8 mouse cellular contexts compared by ENCODE assay signal in genomic region chr2:131509671-131510313, GRCm38 (mm10). TPM values are rescaled to one million over a fixed set of nuclear protein-coding genes. Genes with fewer than 3 reads are reported as not detected.
DNase-seq lines count a peak whose midpoint lies in the region; ATAC-seq and TF ChIP-seq lines count a peak whose summit lies in the region.

No protein-coding gene starts in this region.

- H3K4me2 ChIP-seq in embryonic facial prominence, embryonic 11.5 days (ENCODE audit: low read depth, low read length): peak overlapping the region; percentile 45
- H3K4me2 ChIP-seq in midbrain, embryonic 16.5 days (ENCODE audit: low read length): peak overlapping the region; percentile 40
- peak overlapping the region; percentile 46 for H3K4me2 ChIP-seq in stomach, embryonic 14.5 days (replicated peaks; ENCODE audit: low read depth, low read length)

- peak; percentile 93 for TF ChIP-seq CTCF in heart, adult 2 months (IDR thresholded peaks at IDR 0.05)

- 18% methylated on average over 17 of the region's 17 CpGs for WGBS in embryonic facial prominence, embryonic 11.5 days
- WGBS in heart, adult 2 months: 10% methylated on average over 17 of the region's 17 CpGs
- 23% methylated on average over 17 of the region's 17 CpGs for WGBS in midbrain, embryonic 16.5 days
- 15% methylated on average over 17 of the region's 17 CpGs for WGBS in stomach, embryonic 14.5 days

- peak overlapping the region; percentile 22; the same call in 1 of the 2 replicates for H3K9ac ChIP-seq in embryonic facial prominence, embryonic 11.5 days (replicated peaks; ENCODE audit: low read length)
- H3K9ac ChIP-seq in heart, adult 2 months (ENCODE audit: low read depth, low read length): peak overlapping the region; percentile 7
- no peak overlapping the region for H3K9ac ChIP-seq in midbrain, embryonic 16.5 days (ENCODE audit: low read depth, low read length)
- H3K9ac ChIP-seq in stomach, embryonic 14.5 days (replicated peaks; ENCODE audit: low read depth, low read length): no peak overlapping the region

- no peak overlapping the region for H3K27ac ChIP-seq in embryonic facial prominence, embryonic 11.5 days (replicated peaks; ENCODE audit: low read depth, low read length)
- H3K27ac ChIP-seq in heart, adult 2 months: peak overlapping the region; percentile 54
- no peak overlapping the region for H3K27ac ChIP-seq in midbrain, embryonic 16.5 days (ENCODE audit: low read length)
- H3K27ac ChIP-seq in stomach, embryonic 14.5 days (ENCODE audit: low read length): no peak overlapping the region

- DNase-seq in B cell, adult 2 months: peak; percentile 72 to 74
- DNase-seq in adrenal gland, adult 2 months: peak; percentile 67
- peak; percentile 90 for DNase-seq in embryonic facial prominence, embryonic 11.5 days (ENCODE audit: low spot score)
- peak; percentile 68 to 82 for DNase-seq in heart, adult 2 months
- DNase-seq in kidney, adult 11 months: peak; percentile 18
- DNase-seq in liver: peak; percentile 70

- H3K27me3 ChIP-seq in embryonic facial prominence, embryonic 11.5 days (ENCODE audit: control insufficient read depth, insufficient read depth, low read length): no peaks in the 10 kb centered on the region
- no peaks in the 10 kb centered on the region for H3K27me3 ChIP-seq in heart, adult 2 months (ENCODE audit: control insufficient read depth, insufficient read depth, low read length)
- no peaks in the 10 kb centered on the region for H3K27me3 ChIP-seq in midbrain, embryonic 16.5 days (ENCODE audit: control insufficient read depth, insufficient read depth, low read depth, low read length)
- H3K27me3 ChIP-seq in stomach, embryonic 14.5 days (ENCODE audit: control insufficient read depth, insufficient read depth, low read length): no peaks in the 10 kb centered on the region

- H3K9me3 ChIP-seq in embryonic facial prominence, embryonic 11.5 days (replicated peaks; ENCODE audit: control insufficient read depth, low read length): no peaks in the 10 kb centered on the region
- no peaks in the 10 kb centered on the region for H3K9me3 ChIP-seq in midbrain, embryonic 16.5 days (replicated peaks; ENCODE audit: control insufficient read depth, low read length, poor library complexity, severe bottlenecking)
- H3K9me3 ChIP-seq in stomach, embryonic 14.5 days (ENCODE audit: control insufficient read depth, low read depth, low read length): no peaks in the 10 kb centered on the region

- no peaks in the 10 kb centered on the region for H3K36me3 ChIP-seq in embryonic facial prominence, embryonic 11.5 days (replicated peaks; ENCODE audit: control insufficient read depth, insufficient read depth, low read depth, low read length)
- H3K36me3 ChIP-seq in heart, adult 2 months (ENCODE audit: control insufficient read depth, insufficient read depth, low read length): no peaks in the 10 kb centered on the region
- H3K36me3 ChIP-seq in midbrain, embryonic 16.5 days (ENCODE audit: control insufficient read depth, insufficient read depth, low read length): no peaks in the 10 kb centered on the region
- H3K36me3 ChIP-seq in stomach, embryonic 14.5 days (ENCODE audit: control insufficient read depth, insufficient read depth, low read length): no peaks in the 10 kb centered on the region

- ATAC-seq in embryonic facial prominence, embryonic 11.5 days (replicated peaks; ENCODE audit: insufficient number of reproducible peaks, low FRiP score, low TSS enrichment, low read depth): 0 out of 2 replicates have a peak, but pooled peaks have one; percentile 14
- peak; percentile 19; the same call in 1 of the 2 replicates for ATAC-seq in midbrain, embryonic 16.5 days
- ATAC-seq in stomach, embryonic 14.5 days (ENCODE audit: insufficient number of reproducible peaks, insufficient read depth, low FRiP score, low read depth): peak; percentile 15; the same call in 1 of the 2 replicates

- peaks cover 14% of the 10 kb centered on the region for H3K4me1 ChIP-seq in embryonic facial prominence, embryonic 11.5 days (ENCODE audit: control insufficient read depth, insufficient read depth, low read length)
- peaks cover 17% of the 10 kb centered on the region for H3K4me1 ChIP-seq in heart, adult 2 months (ENCODE audit: control insufficient read depth, insufficient read depth, low read length)
- H3K4me1 ChIP-seq in midbrain, embryonic 16.5 days (ENCODE audit: control insufficient read depth, insufficient read depth, low read length): peaks cover 15% of the 10 kb centered on the region; the same call in 1 of the 2 replicates
- H3K4me1 ChIP-seq in stomach, embryonic 14.5 days (ENCODE audit: control insufficient read depth, insufficient read depth, low read length): peaks cover 22% of the 10 kb centered on the region

- intact Hi-C loops in heart, adult 2 months (cut with DNase I): loop anchor here (1.0 to 5.0 kb wide), 4 partner anchors 19 to 157 kb away; partner anchors contain the start of gene Rnf24

- peak; percentile 84; the same call in 1 of the 2 replicates for TF ChIP-seq EP300 in heart, adult 2 months (IDR thresholded peaks at IDR 0.05; ENCODE audit: insufficient read depth, low read depth, low read length)

- no peak for TF ChIP-seq POLR2A in heart, adult 2 months (IDR thresholded peaks at IDR 0.05; ENCODE audit: insufficient read depth, low read depth, low read length)

- no peaks in the 10 kb centered on the region for H3K79me2 ChIP-seq in heart, adult 2 months (replicated peaks; ENCODE audit: control insufficient read depth, insufficient read depth, low read length)

- peak overlapping the region; percentile 5; the same call in 1 of the 2 replicates for H3K4me3 ChIP-seq in embryonic facial prominence, embryonic 11.5 days (ENCODE audit: low read depth, low read length)
- no peak overlapping the region for H3K4me3 ChIP-seq in heart, adult 2 months
- H3K4me3 ChIP-seq in midbrain, embryonic 16.5 days (ENCODE audit: low read depth, low read length): no peak overlapping the region
- H3K4me3 ChIP-seq in stomach, embryonic 14.5 days (ENCODE audit: low read depth, low read length): no peak overlapping the region

RNA-seq across cellular contexts. Expression of gene Smox, which starts 18.5 kb away (rescaled TPM):
- 10 to 100 TPM; 24.3 to 33.1 TPM for total RNA-seq in adrenal gland, adult 2 months (2021)
- 29.3 and 37.6 TPM in 2 replicates for polyA plus RNA-seq in adrenal gland, adult 2 months (2012; rRNA removed)
- 33.6 and 38.7 TPM in 2 replicates for polyA plus RNA-seq in embryonic facial prominence, embryonic 11.5 days (2014; fragmentation: Nextera tagmentation; extraction: Ambion mirVana)
- total RNA-seq in heart, adult 2 months (2021): 10 to 100 TPM; 23.0 to 28.1 TPM
- polyA plus RNA-seq in heart, adult 2 months (2012; rRNA removed): 34.8 and 39.8 TPM in 2 replicates
- polyA plus RNA-seq in midbrain, embryonic 16.5 days (2015; fragmentation: Nextera tagmentation; extraction: Ambion mirVana): 46.1 and 52.7 TPM in 2 replicates
- polyA plus RNA-seq in stomach, embryonic 14.5 days (2014; fragmentation: Nextera tagmentation; extraction: Ambion mirVana): 28.5 and 29.1 TPM in 2 replicates

RNA-seq across cellular contexts. Expression of gene Adra1d, which starts 52.3 kb away (rescaled TPM):
- total RNA-seq in adrenal gland, adult 2 months (2021): 10 to 100 TPM; 26.1 to 30.8 TPM
- 50.8 and 66.2 TPM in 2 replicates for polyA plus RNA-seq in adrenal gland, adult 2 months (2012; rRNA removed)
- 0.14 TPM in 1 of 2 replicates, not detected in the other for polyA plus RNA-seq in embryonic facial prominence, embryonic 11.5 days (2014; fragmentation: Nextera tagmentation; extraction: Ambion mirVana)
- total RNA-seq in heart, adult 2 months (2021): 1 to 10 TPM; 4.9 to 6.3 TPM
- 5.4 and 6.6 TPM in 2 replicates for polyA plus RNA-seq in heart, adult 2 months (2012; rRNA removed)
- polyA plus RNA-seq in midbrain, embryonic 16.5 days (2015; fragmentation: Nextera tagmentation; extraction: Ambion mirVana): not detected in 2 replicates
- 0.17 and 0.22 TPM in 2 replicates for polyA plus RNA-seq in stomach, embryonic 14.5 days (2014; fragmentation: Nextera tagmentation; extraction: Ambion mirVana)

Comparison
In these comparisons a context has a peak if more than half of its experiments do, and no peak if none do; other contexts are left out.
1. DNase-seq: peak in every context shown above with its lines; median percentile 90 in embryonic facial prominence, embryonic 11.5 days; 75 in heart, adult 2 months; 73 in B cell, adult 2 months; 70 in liver; 67 in adrenal gland, adult 2 months; 18 in kidney, adult 11 months.
2. H3K9ac ChIP-seq: peak in embryonic facial prominence, embryonic 11.5 days (single experiment) and heart, adult 2 months (single experiment); none in midbrain, embryonic 16.5 days (single experiment) and stomach, embryonic 14.5 days (single experiment).
3. Peak in every context shown above with its lines, with median percentiles within 50 percentile points of each other: ATAC-seq and H3K4me2 ChIP-seq.